Mouse (Mus musculus) bone marrow macrophage, adult 2 months (primary cell): Measurements from ENCODE around the gene Itga1.

Experiments used
- CTCF ChIP-seq: IDR thresholded peaks from 2 replicates; pipeline ENCODE4 v1.5.1; 2012; ENCODE audit warnings: low read depth, mild to moderate bottlenecking, low read length, moderate library complexity
- POLR2A ChIP-seq: IDR thresholded peaks from 2 replicates; pipeline ENCODE4 v1.6.1; 2012; ENCODE audit warnings: mild to moderate bottlenecking, low read depth, low read length, borderline replicate concordance

GRCm38 (mm10) chr13:115057555-115057954 is 44.2 kb downstream of the Itga1 start:
- TF ChIP-seq POLR2A (no peak), CTCF (no peak)
